Mouse (Mus musculus): ENCODE measurements around the gene Fgf4.

The Fgf4 gene

GRCm38 (mm10) chr7:144914296-144914947 is 67.3 kb downstream of the Fgf4 start:
- DNase-seq, result peak; percentile 31 to 40

Data from B cell, adult 2 months (primary cell).